ENCODE assay signal across 20 mouse cellular contexts in genomic region chr2:131372276-131372877, GRCm38 (mm10). TPM values are rescaled to one million over a fixed set of nuclear protein-coding genes. Genes with fewer than 3 reads are reported as not detected.
DNase-seq lines count a peak whose midpoint lies in the region; TF ChIP-seq lines count a peak whose summit lies in the region.
"Had no signal": no experiment of that assay in that cellular context is flagged by ENCODE, and none has a peak within 500 bp of the region (broad histone marks: within the 10 kb centered on the region; RNA-seq: fewer than 3 reads in every experiment).

No protein-coding gene starts in this region.

- no peaks in the 10 kb centered on the region for H3K36me3 ChIP-seq in kidney, adult 2 months (ENCODE audit: control insufficient read depth, insufficient read depth, low read length)
- H3K36me3 ChIP-seq: embryonic facial prominence, embryonic 12.5 days; forebrain, embryonic 12.5 days; G1E; heart, embryonic 13.5 days; hindbrain, embryonic 13.5 days had no signal

- WGBS in kidney, adult 2 months: 59% methylated on average over 7 of the region's 7 CpGs

- TF ChIP-seq POLR2A in kidney, adult 2 months (IDR thresholded peaks at IDR 0.05; ENCODE audit: low read depth, low read length): no peak

- peak; percentile 22 to 32 for DNase-seq in adrenal gland, postnatal 36 days
- no peak for DNase-seq in adrenal gland, postnatal 14 days
- DNase-seq in kidney, adult 2 months: no peak
- DNase-seq in kidney, postnatal 36 days: no peak
- peak; percentile 51 for DNase-seq in adipocyte (ENCODE audit: low spot score)
- peak; percentile 42 for DNase-seq in skeletal muscle tissue, adult 2 months (ENCODE audit: low read depth, low spot score)
- no peak for DNase-seq in ovary, postnatal 36 days (ENCODE audit: low spot score)
- DNase-seq: B cell, adult 2 months; cerebellum, adult 8-10 months; cerebellum, postnatal 14 days; embryo, embryonic 11 days; gastrocnemius, postnatal 25 days; heart, postnatal 4 days; kidney, adult 11 months had no signal

- no peak overlapping the region for H3K4me3 ChIP-seq in kidney, adult 2 months (ENCODE audit: insufficient read depth, low read depth, low read length)
- H3K4me3 ChIP-seq: embryonic facial prominence, embryonic 12.5 days; forebrain, embryonic 12.5 days; heart, embryonic 13.5 days; hindbrain, embryonic 13.5 days had no signal

- peak overlapping the region; percentile 20; the same call in 1 of the 2 replicates for H3K27ac ChIP-seq in kidney, adult 2 months (ENCODE audit: insufficient read depth, low read depth, low read length)
- H3K27ac ChIP-seq: embryonic facial prominence, embryonic 12.5 days; forebrain, embryonic 12.5 days; heart, embryonic 13.5 days; hindbrain, embryonic 13.5 days; hindbrain, postnatal 0 days had no signal

- no peak for TF ChIP-seq CTCF in kidney, adult 2 months (conservative IDR thresholded peaks at IDR 0.05; ENCODE audit: insufficient read depth, insufficient read length, low read depth, low read length)

- H3K4me1 ChIP-seq in kidney, adult 2 months (ENCODE audit: control insufficient read depth, insufficient read depth, low read length): peaks cover 8% of the 10 kb centered on the region; the same call in 1 of the 2 replicates
- H3K4me1 ChIP-seq: embryonic facial prominence, embryonic 12.5 days; forebrain, embryonic 12.5 days; heart, embryonic 13.5 days; hindbrain, embryonic 13.5 days had no signal

- no peaks in the 10 kb centered on the region for H3K27me3 ChIP-seq in kidney, adult 2 months (replicated peaks; ENCODE audit: control insufficient read depth, insufficient read depth, low read length)
- H3K27me3 ChIP-seq: embryonic facial prominence, embryonic 12.5 days; forebrain, embryonic 12.5 days; hindbrain, embryonic 13.5 days had no signal

RNA-seq across cellular contexts. Expression of gene Rnf24, which starts 19.7 kb away (rescaled TPM):
- total RNA-seq in adrenal gland, postnatal 36 days (2021): 1 to 10 TPM; 7.1 to 9.4 TPM
- total RNA-seq in adrenal gland, postnatal 14 days (2021): 6.6 and 10.2 TPM in 2 replicates
- 18.2 and 26.0 TPM in 2 replicates for polyA plus RNA-seq in kidney, adult 2 months (2012; rRNA removed)

Comparison
In these comparisons a context has a peak if more than half of its experiments do, and no peak if none do; other contexts are left out.
1. DNase-seq: peak in adrenal gland, postnatal 36 days (2 of 2), adipocyte (single experiment) and skeletal muscle tissue, adult 2 months (single experiment); none in adrenal gland, postnatal 14 days (single experiment), kidney, adult 2 months (single experiment), kidney, postnatal 36 days (0 of 2) and ovary, postnatal 36 days (single experiment).